Mouse (Mus musculus) testis, adult 2 months (tissue): ENCODE measurements at regions not wholly inside any gene's neighbourhood (a gene's known extent, or its start where the extent isn't known, plus 50 kb on each side); places are given as distances from the start of the nearest gene placed in this dataset.

Source experiments
- CTCF ChIP-seq: fragments of 200-500 bp; IDR thresholded peaks from 2 replicates; pipeline ENCODE4 v1.5.1; 2012; ENCODE audit warnings: low read depth, mild to moderate bottlenecking, inconsistent platforms, low read length, moderate library complexity; ENCODE audit not compliant: control insufficient read depth, insufficient read depth, insufficient replicate concordance
- POLR2A ChIP-seq: fragments of 200-500 bp; IDR thresholded peaks from 2 replicates; pipeline ENCODE4 v1.6.1; 2012; ENCODE audit warnings: low read depth, mild to moderate bottlenecking, inconsistent platforms, low read length, moderate library complexity; ENCODE audit not compliant: control insufficient read depth

- TF ChIP-seq CTCF, result no peak
- TF ChIP-seq POLR2A, result no peak
These were observed 185.4 kb upstream of the Kazn start for GRCm38 (mm10) chr4:142424596-142424995.
